Mouse (Mus musculus) heart, adult 8-10 months (tissue): Measurements from ENCODE around the gene Olfr1448. TPM values are rescaled to one million over a fixed set of nuclear protein-coding genes. Genes with fewer than 3 reads are reported as not detected.
"Not testable (repeated sequence)": the region's sequence is repeated elsewhere in the genome, so short reads cannot be mapped to it uniquely, and the experiment has no call there.

Experiments used
- DNase-seq: peaks from one replicate; pipeline ENCODE4 v3.0.0; 2022; ENCODE audit warnings: low spot score
- total RNA-seq, 4 experiments: library from RNA; stranded (reverse); gene quantifications; 2 replicates each; pipeline ENCODE4 v1.2.4; 2022

Gene Olfr1448
- total RNA-seq = not detected

DNA sequence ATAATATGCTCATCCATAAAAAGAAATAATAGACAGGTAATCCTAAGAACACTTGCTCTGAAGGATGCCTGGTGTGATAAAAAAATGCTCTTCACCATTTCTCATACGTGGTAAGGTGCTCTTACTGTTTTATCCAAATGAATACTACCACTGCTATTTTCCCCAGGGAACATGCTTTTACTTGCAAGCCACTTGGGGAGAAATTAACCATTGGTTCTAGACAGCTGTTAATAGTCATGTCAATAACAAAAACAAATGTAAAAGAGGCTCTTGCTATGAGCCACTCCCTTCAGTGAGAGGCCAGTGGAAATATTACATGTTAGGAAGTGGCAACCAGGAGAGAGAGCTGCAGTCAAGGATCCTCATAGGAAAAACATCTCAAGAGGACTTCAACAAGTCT lies at the start of gene Olfr1448:
TSS of gene Olfr1448 (minus strand) at position 101 of the 400 bp plus-strand sequence.
- DNase-seq = no peak

DNA sequence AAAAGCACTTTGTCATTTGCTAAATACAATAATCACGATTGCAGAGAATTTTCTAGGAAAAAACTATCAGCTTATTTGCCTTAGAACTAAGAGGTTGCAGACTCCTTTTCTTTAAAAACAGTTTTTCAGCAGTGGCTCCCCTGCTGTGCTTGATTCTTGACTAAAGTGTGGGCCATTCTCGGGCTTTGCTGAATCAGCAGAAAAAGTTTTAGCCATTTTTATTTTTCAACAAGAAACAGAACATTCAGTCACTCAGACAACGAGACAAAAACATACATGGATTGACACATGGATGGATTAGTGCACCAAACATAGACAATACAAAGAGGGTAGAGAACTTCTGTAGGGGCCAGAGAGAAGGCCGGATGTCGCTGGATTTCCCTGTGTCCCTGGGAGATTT lies 45.9 kb upstream of the Olfr1448 start:
- not testable (repeated sequence) for DNase-seq

DNA sequence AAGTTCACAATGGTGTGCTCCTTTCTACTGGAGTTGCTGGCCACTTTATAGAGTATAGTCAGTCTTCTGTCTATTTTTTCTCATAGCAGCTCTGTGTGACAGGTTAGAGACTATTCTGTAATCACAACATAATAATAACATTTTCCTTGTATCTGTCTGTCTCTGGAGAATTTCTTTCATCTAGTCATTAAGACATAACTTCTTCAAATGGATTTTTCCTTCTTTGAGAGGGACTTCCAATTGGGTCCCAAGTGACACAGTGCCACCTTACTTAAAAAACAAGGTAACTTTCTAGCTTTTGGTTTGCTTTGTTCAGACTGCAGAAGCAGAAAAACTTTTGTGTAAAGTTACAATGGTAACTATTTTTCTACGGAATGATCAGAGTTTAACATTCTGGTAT lies 25.7 kb upstream of the Olfr1448 start, which contains the start of gene Olfr1450:
TSS of gene Olfr1450 (plus strand) at position 301 of the 400 bp plus-strand sequence.
- no peak for DNase-seq

DNA sequence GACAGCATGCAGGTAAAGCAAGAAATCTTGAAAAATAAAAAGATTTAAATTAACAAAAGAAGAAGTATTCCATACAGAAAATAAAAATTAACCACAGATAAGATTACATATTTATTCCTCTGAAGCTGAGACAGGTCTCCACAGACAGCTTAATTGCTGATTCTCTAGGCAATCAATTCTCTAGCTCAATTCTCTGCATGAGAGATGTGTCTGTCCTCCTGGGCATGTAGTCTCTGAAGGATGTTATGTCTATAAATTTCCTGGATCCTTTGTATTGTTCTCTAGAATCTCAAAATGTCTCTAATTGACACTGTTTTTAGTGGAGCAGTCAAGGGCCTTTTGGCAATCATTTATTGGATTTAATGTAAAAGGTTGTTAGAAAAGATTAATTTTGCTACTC lies 6.3 kb upstream of the Olfr1448 start, which contains the start of gene Olfr1449:
TSS of gene Olfr1449 (plus strand) at position 301 of the 400 bp plus-strand sequence.
- no peak for DNase-seq

DNA sequence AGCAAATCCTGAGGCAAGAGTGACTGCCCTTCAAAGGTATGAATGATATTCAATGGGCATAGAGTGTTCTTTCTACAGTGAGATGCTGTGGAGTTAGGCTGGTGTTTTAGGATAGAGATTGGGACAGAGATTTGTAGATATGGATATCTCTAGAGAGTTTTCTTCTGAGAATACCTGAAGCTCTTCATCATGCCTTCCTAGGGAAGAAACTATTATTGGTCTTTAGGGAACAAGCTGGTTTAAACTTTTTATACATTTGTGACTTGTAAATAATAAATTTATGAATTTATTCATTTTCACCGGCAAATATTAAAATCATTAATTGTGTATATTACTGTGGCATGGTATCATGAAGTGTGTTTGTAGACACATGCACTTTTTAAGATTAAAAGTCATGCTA lies 20.6 kb downstream of the Olfr1448 start, which contains the start of gene Olfr1447:
TSS of gene Olfr1447 (minus strand) at position 101 of the 400 bp plus-strand sequence.
- DNase-seq = no peak

DNA sequence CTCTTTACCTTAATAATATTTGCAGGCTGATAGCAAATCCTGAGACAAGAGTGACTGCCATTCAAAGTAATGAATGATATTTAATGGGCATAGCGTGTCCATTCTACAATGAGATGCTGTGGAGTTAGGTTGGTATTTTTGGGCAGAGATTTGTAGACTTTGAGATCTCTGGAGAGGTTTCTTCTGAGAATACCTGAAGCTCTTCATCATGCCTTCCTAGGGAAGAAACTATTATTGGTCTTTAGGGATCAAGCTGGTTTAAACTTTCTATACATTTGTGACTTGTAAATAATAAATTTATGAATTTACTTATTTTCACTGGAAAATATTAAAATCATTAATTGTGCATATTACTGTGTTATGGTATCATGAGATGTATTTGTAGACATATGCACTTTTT lies 30.8 kb downstream of the Olfr1448 start, which contains the start of gene Olfr1446:
TSS of gene Olfr1446 (minus strand) at position 101 of the 400 bp plus-strand sequence.
- no peak for DNase-seq

DNA sequence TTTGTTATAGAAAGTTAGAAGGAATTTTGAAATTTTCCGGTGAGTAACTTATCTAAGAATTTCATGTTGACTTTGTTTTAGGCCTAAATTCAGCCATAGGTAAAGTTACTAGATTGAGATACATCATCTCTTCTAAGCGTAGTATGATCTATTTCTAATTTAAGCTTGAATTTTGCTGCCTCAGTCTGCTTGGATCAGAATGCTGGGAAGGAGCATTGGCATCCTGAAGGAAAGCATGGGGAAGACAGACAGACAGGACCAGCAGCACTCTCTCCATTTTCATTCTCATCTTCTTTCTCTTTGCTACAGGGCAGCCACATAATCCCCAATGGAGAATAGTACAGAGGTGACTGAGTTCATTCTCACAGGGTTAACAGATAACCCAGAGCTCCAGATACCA lies 40.7 kb downstream of the Olfr1448 start, which contains the start of gene Olfr1445:
TSS of gene Olfr1445 (plus strand) at position 301 of the 400 bp plus-strand sequence.
- no peak for DNase-seq

Other genes starting within 250 kb of the Olfr1448 start
- gene Olfr1443, start 246.3 kb downstream of the Olfr1448 start, total RNA-seq = not detected
- gene Keg1, start 228.6 kb downstream of the Olfr1448 start, total RNA-seq = not detected
- gene Cntf, start 158.8 kb downstream of the Olfr1448 start, total RNA-seq = 1 to 10 TPM in 1 of 4 experiments, under 1 TPM in 3; 0.52 to 1.9 (median 0.95) TPM
- gene Zfp91, start 128.3 kb downstream of the Olfr1448 start, total RNA-seq = 10 to 100 TPM; 75.1 to 88.7 (median 81.0) TPM
- gene Lpxn, start 128.2 kb downstream of the Olfr1448 start, total RNA-seq = 1 to 10 TPM in 1 of 4 experiments, under 1 TPM in 3; 0.60 to 1.1 (median 0.71) TPM
- not detected for gene Gm5244, start 77.7 kb downstream of the Olfr1448 start, total RNA-seq
- gene Olfr1444, start 67.1 kb downstream of the Olfr1448 start, total RNA-seq = not detected
- not detected for gene Olfr1445, start 40.6 kb downstream of the Olfr1448 start, total RNA-seq
- gene Olfr1446, start 30.9 kb downstream of the Olfr1448 start, total RNA-seq = not detected
- not detected for gene Olfr1447, start 20.7 kb downstream of the Olfr1448 start, total RNA-seq
- not detected for gene Olfr1449, start 6.4 kb upstream of the Olfr1448 start, total RNA-seq
- gene Olfr1450, start 25.8 kb upstream of the Olfr1448 start, total RNA-seq = not detected
- not detected for gene Olfr1451, start 70.6 kb upstream of the Olfr1448 start, total RNA-seq
- not detected for gene Olfr1453, start 103.9 kb upstream of the Olfr1448 start, total RNA-seq
- gene Olfr1454, start 136.2 kb upstream of the Olfr1448 start, total RNA-seq = not detected
- not detected for gene Olfr1457, start 173.5 kb upstream of the Olfr1448 start, total RNA-seq
- not detected for gene Olfr1458, start 182.4 kb upstream of the Olfr1448 start, total RNA-seq
- under 1 TPM in 2 of 4 experiments, not detected in 2; 0.05 to 0.09 TPM for gene Olfr1459, start 225.1 kb upstream of the Olfr1448 start, total RNA-seq
- gene Olfr1461, start 238.6 kb upstream of the Olfr1448 start, total RNA-seq = not detected